Mouse (Mus musculus): ENCODE data around the gene Cnga1. TPM values are rescaled to one million over a fixed set of nuclear protein-coding genes. Genes with fewer than 3 reads are reported as not detected.

Gene Cnga1
- polyA plus RNA-seq, 1 experiment = 1.6 TPM

- DNase-seq = peak; percentile 75
- Histone ChIP-seq H3K27me3 (ENCODE audit: control insufficient read depth, insufficient read depth, low read length) (no peaks in the 10 kb centered on the region), H3K36me3 (ENCODE audit: control insufficient read depth, insufficient read depth, low read length) (no peaks in the 10 kb centered on the region), H3K27ac (ENCODE audit: control insufficient read depth, insufficient read depth, low read length) (peak overlapping the region; percentile 66; the same call in 1 of the 2 replicates), H3K4me3 (ENCODE audit: control insufficient read depth, insufficient read depth, low read length) (no peak overlapping the region), H3K4me1 (replicated peaks; ENCODE audit: control insufficient read depth, insufficient read depth, low read length) (peaks cover 19% of the 10 kb centered on the region)
- WGBS = 18% methylated on average over 10 of the region's 10 CpGs
- TF ChIP-seq POLR2A (IDR thresholded peaks at IDR 0.05; ENCODE audit: control insufficient read depth, extremely low read depth, insufficient read depth, low read length, poor library complexity) (no peak), CTCF (IDR thresholded peaks at IDR 0.05; ENCODE audit: borderline replicate concordance, control insufficient read depth, extremely low read depth, insufficient read depth, low read length, poor library complexity) (peak; percentile 77; the same call in 1 of the 2 replicates)
These were observed 2.1 kb upstream of the Cnga1 start for GRCm38 (mm10) chr5:72646131-72646530.

DNA sequence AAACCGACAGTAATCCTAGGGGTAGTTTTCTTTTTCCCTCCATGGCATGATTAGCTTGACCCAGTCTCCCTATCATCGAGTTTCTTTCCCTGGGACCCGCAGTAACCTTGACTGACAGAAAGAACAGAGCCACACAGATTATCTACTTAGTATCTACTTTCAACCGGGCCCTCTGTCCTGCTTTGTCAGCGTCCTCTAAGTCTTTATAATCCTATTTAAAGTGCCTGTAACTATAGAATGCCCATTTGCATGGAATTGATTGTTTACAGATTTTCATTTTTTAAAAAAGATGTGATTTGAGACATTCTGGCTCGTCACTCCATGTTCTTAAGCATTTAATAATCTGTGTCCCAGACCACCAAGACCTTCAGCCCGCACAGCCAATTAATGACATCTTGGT is 420 bp downstream of the Cnga1 start:
- no peak overlapping the region for H3K27ac ChIP-seq (ENCODE audit: control insufficient read depth, insufficient read depth, low read length)
- H3K4me3 ChIP-seq (ENCODE audit: control insufficient read depth, insufficient read depth, low read length) = no peak overlapping the region
- no peaks in the 10 kb centered on the region for H3K27me3 ChIP-seq (ENCODE audit: control insufficient read depth, insufficient read depth, low read length)
- H3K4me1 ChIP-seq (replicated peaks; ENCODE audit: control insufficient read depth, insufficient read depth, low read length) = peaks cover 19% of the 10 kb centered on the region
- no peaks in the 10 kb centered on the region for H3K36me3 ChIP-seq (ENCODE audit: control insufficient read depth, insufficient read depth, low read length)
- TF ChIP-seq POLR2A (IDR thresholded peaks at IDR 0.05; ENCODE audit: control insufficient read depth, extremely low read depth, insufficient read depth, low read length, poor library complexity) (no peak), CTCF (IDR thresholded peaks at IDR 0.05; ENCODE audit: borderline replicate concordance, control insufficient read depth, extremely low read depth, insufficient read depth, low read length, poor library complexity) (no peak)
- no peak for DNase-seq
- WGBS = 91% methylated on average over 7 of the region's 7 CpGs

DNA sequence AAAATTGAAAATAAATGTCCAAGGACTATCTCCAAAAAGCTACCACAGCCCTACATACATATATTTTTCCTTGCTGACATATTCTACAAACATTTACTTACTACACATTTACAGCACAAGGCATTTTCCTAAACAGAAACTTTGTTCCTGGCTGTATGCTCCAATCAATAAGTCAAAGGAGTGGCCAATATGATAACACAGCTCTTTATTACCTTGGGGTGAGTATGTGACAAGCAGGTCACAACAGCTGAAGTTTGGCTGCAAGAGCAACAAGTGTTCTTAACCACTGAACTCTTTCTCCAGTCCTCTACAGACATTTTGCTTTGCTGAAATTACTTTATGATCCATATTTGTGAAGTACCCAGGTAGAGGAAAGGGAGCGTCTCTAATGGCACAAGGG is 4.0 kb downstream of the Cnga1 start:
- no peak for TF ChIP-seq CTCF (IDR thresholded peaks at IDR 0.05; ENCODE audit: borderline replicate concordance, control insufficient read depth, extremely low read depth, insufficient read depth, low read length, poor library complexity)
- TF ChIP-seq POLR2A (IDR thresholded peaks at IDR 0.05; ENCODE audit: control insufficient read depth, extremely low read depth, insufficient read depth, low read length, poor library complexity) = no peak
- 98% methylated on average over 1 of the region's 1 CpGs for WGBS
- no peak overlapping the region for H3K27ac ChIP-seq (ENCODE audit: control insufficient read depth, insufficient read depth, low read length)

DNA sequence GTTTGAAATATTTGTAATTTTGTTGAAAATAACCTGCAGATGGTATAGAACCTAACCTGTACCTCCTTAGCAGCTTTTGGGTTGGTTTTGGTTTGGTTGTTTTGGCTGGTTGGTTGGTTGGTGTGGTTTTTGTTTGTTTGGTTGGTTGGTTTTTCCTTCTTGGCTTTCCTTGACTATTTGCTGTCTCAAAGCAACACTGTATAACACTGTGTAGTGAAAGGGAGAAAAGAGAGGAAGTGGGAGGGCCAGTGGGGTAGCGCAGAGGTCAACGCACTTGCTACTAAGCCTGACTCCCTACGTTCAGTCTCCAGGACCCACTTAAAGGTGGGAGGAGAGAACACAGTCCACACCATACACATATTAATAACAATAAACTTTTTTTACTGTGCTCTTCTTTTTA is 7.5 kb downstream of the Cnga1 start:
- WGBS = 7% methylated on average over 3 of the region's 3 CpGs
- Histone ChIP-seq H3K27me3 (ENCODE audit: control insufficient read depth, insufficient read depth, low read length) (no peaks in the 10 kb centered on the region), H3K4me1 (replicated peaks; ENCODE audit: control insufficient read depth, insufficient read depth, low read length) (peaks cover 29% of the 10 kb centered on the region), H3K4me3 (ENCODE audit: control insufficient read depth, insufficient read depth, low read length) (no peak overlapping the region), H3K36me3 (ENCODE audit: control insufficient read depth, insufficient read depth, low read length) (no peaks in the 10 kb centered on the region), H3K27ac (ENCODE audit: control insufficient read depth, insufficient read depth, low read length) (peak overlapping the region; percentile 83)
- peak; percentile 32 for DNase-seq
- TF ChIP-seq CTCF (IDR thresholded peaks at IDR 0.05; ENCODE audit: borderline replicate concordance, control insufficient read depth, extremely low read depth, insufficient read depth, low read length, poor library complexity) = no peak
- no peak for TF ChIP-seq POLR2A (IDR thresholded peaks at IDR 0.05; ENCODE audit: control insufficient read depth, extremely low read depth, insufficient read depth, low read length, poor library complexity)

More for the DNA sequence above, 4.0 kb downstream of the Cnga1 start:
- Histone ChIP-seq H3K27me3 (ENCODE audit: control insufficient read depth, insufficient read depth, low read length) (no peaks in the 10 kb centered on the region), H3K4me1 (replicated peaks; ENCODE audit: control insufficient read depth, insufficient read depth, low read length) (peaks cover 16% of the 10 kb centered on the region), H3K4me3 (ENCODE audit: control insufficient read depth, insufficient read depth, low read length) (no peak overlapping the region), H3K36me3 (ENCODE audit: control insufficient read depth, insufficient read depth, low read length) (no peaks in the 10 kb centered on the region)
- DNase-seq = no peak

GRCm38 (mm10) chr5:72636122-72636521 is 8.0 kb downstream of the Cnga1 start:
- peaks cover 29% of the 10 kb centered on the region for H3K4me1 ChIP-seq (replicated peaks; ENCODE audit: control insufficient read depth, insufficient read depth, low read length)
- WGBS = 6% methylated on average over 3 of the region's 3 CpGs
- peak; percentile 78 for DNase-seq
- H3K36me3 ChIP-seq (ENCODE audit: control insufficient read depth, insufficient read depth, low read length) = no peaks in the 10 kb centered on the region
- peak overlapping the region; percentile 99 for H3K27ac ChIP-seq (ENCODE audit: control insufficient read depth, insufficient read depth, low read length)
- no peak for TF ChIP-seq POLR2A (IDR thresholded peaks at IDR 0.05; ENCODE audit: control insufficient read depth, extremely low read depth, insufficient read depth, low read length, poor library complexity)
- H3K4me3 ChIP-seq (ENCODE audit: control insufficient read depth, insufficient read depth, low read length) = peak overlapping the region; percentile 57
- H3K27me3 ChIP-seq (ENCODE audit: control insufficient read depth, insufficient read depth, low read length) = no peaks in the 10 kb centered on the region

DNA sequence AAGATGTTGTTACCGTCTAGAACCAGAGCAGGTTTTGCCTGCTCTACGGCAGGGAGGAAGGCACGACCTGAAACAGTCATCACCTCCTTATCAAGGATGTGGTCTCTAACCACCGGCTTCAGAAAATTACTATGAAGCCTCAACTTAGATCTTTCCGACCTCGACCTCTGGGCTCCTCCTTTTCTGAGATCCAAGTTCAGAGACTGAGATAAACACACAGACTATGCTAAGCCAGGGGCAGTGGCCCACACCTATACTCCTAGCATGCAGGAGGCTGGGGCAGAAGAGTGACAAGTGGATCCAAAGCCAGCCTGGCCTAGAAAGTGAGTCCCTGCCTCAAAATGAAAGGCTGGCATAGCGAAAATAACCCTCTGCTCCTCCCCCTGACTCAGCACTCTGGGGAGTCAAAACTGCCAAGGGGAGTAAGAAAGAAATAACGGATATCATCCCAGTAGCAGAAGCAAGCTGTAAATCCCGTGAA is 9.2 kb downstream of the Cnga1 start:
- Histone ChIP-seq H3K36me3 (ENCODE audit: control insufficient read depth, insufficient read depth, low read length) (no peaks in the 10 kb centered on the region), H3K27me3 (ENCODE audit: control insufficient read depth, insufficient read depth, low read length) (no peaks in the 10 kb centered on the region), H3K4me1 (replicated peaks; ENCODE audit: control insufficient read depth, insufficient read depth, low read length) (peaks cover 29% of the 10 kb centered on the region), H3K27ac (ENCODE audit: control insufficient read depth, insufficient read depth, low read length) (peak overlapping the region; percentile 99), H3K4me3 (ENCODE audit: control insufficient read depth, insufficient read depth, low read length) (peak overlapping the region; percentile 46)
- TF ChIP-seq CTCF (IDR thresholded peaks at IDR 0.05; ENCODE audit: borderline replicate concordance, control insufficient read depth, extremely low read depth, insufficient read depth, low read length, poor library complexity) = no peak
- TF ChIP-seq POLR2A (IDR thresholded peaks at IDR 0.05; ENCODE audit: control insufficient read depth, extremely low read depth, insufficient read depth, low read length, poor library complexity) = no peak
- DNase-seq = peak; percentile 77
- WGBS = 2% methylated on average over 9 of the region's 9 CpGs

- peaks cover 12% of the 10 kb centered on the region for H3K4me1 ChIP-seq (replicated peaks; ENCODE audit: control insufficient read depth, insufficient read depth, low read length)
- no peak overlapping the region for H3K4me3 ChIP-seq (ENCODE audit: control insufficient read depth, insufficient read depth, low read length)
- H3K27ac ChIP-seq (ENCODE audit: control insufficient read depth, insufficient read depth, low read length) = no peak overlapping the region
- H3K36me3 ChIP-seq (ENCODE audit: control insufficient read depth, insufficient read depth, low read length) = no peaks in the 10 kb centered on the region
- no peaks in the 10 kb centered on the region for H3K27me3 ChIP-seq (ENCODE audit: control insufficient read depth, insufficient read depth, low read length)
- WGBS = 98% methylated on average over 6 of the region's 6 CpGs
- no peak for DNase-seq
- TF ChIP-seq POLR2A (IDR thresholded peaks at IDR 0.05; ENCODE audit: control insufficient read depth, extremely low read depth, insufficient read depth, low read length, poor library complexity) (no peak), CTCF (IDR thresholded peaks at IDR 0.05; ENCODE audit: borderline replicate concordance, control insufficient read depth, extremely low read depth, insufficient read depth, low read length, poor library complexity) (no peak)
These were observed 14.0 kb downstream of the Cnga1 start for GRCm38 (mm10) chr5:72630026-72630425.
